Mouse (Mus musculus) forelimb bud, embryonic 11.5 days (tissue): ENCODE data around the gene Efhc1.

Source experiments
- DNase-seq: peaks from one replicate; pipeline ENCODE4 v3.0.0-alpha.2; 2012; ENCODE audit warnings: low read depth, low spot score

The Efhc1 gene

DNA sequence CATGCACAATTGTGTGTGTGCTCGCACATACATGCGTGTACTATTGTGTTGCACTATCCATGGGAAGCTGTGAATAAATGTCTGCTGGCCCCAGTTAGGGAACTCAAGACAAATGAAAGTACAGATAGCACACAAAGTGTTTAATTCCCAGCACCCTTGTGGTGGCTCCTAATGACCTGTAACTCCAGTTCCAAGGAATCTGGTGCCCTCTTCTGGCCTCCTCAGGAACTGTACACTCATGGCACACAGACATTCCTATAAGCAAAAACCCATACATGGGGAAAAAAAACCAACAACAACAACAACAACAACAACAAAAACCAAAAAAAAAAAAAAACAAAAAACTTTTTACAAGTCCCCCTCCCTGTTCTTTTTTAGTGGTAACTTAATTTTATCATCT, 8.4 kb upstream of the Efhc1 start:
- DNase-seq: no peak

GRCm38 (mm10) chr1:20951799-20952198, 373 bp downstream of the Efhc1 start:
- no peak for DNase-seq

DNA sequence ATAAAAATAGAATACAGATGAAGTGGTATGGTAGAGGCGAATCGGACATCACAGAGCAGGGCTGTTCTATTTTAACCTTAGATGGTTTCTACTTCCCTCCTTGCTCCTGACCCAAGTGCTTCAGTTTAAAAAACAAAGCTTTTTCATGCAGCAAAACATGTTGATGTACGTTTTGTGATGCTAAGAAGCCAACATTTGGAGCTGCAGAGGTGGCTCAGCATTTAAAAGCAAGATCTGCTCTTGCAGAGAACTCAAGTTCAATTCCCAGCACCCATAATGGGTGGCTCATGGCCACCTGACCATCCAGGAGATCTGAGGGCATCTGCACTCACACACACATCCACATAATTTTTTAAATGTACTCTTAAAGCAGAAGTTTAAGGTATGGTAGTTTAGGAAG, 3.5 kb downstream of the Efhc1 start:
- DNase-seq: no peak

- DNase-seq: no peak
Measured at GRCm38 (mm10) chr1:20969642-20970041, 18.2 kb downstream of the Efhc1 start.

GRCm38 (mm10) chr1:20973389-20973788, 22.0 kb downstream of the Efhc1 start:
- no peak for DNase-seq

GRCm38 (mm10) chr1:20974341-20975135, 23.1 kb downstream of the Efhc1 start:
- DNase-seq: no peak

DNA sequence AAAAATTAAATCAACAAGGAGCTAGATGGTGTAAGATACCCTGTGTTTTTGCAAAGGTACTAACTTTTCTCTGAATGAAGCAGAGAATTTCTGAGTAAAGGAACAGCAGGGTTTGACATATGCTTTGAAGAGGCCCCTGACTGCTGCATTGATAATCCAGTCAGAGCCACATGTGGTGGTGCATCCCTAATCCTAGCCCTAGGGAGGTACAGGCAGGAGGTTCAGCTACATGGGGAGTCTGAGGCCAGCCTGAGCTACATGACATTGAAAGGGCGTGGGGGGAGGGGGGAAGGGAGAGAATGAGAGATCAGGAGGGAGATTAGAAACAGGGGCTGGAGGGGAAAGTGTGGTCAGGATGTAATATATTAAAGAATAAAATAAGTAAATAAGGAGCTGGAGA, 29.1 kb downstream of the Efhc1 start:
- no peak for DNase-seq

GRCm38 (mm10) chr1:20981764-20982163, 30.3 kb downstream of the Efhc1 start:
- no peak for DNase-seq

GRCm38 (mm10) chr1:20984103-20984502, 32.7 kb downstream of the Efhc1 start:
- no peak for DNase-seq

- no peak for DNase-seq
Measured at GRCm38 (mm10) chr1:20984582-20984981, 33.2 kb downstream of the Efhc1 start.

GRCm38 (mm10) chr1:20986378-20987056, 35.1 kb downstream of the Efhc1 start:
- no peak for DNase-seq

- DNase-seq: no peak
Measured at GRCm38 (mm10) chr1:20989461-20990083, 38.1 kb downstream of the Efhc1 start.

DNA sequence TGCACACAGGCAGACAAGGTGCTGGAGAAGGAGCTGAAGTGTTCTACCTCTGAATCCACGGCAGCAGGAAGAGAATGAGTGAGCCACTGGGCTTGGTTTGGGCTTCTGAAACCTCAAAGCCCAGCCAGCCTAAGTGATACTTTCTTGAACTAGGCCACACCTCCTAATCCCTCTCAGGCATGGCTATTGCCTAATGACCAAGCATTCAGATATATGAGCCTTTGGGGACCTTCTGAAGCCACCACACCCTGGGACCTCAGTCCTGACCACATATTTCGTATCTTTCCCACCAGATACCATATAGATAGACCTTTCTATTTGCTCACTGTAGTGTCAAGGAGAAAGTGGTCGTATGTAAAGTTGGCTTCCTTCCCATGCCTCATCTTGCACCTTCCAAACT, 42.3 kb downstream of the Efhc1 start:
- no peak for DNase-seq

DNA sequence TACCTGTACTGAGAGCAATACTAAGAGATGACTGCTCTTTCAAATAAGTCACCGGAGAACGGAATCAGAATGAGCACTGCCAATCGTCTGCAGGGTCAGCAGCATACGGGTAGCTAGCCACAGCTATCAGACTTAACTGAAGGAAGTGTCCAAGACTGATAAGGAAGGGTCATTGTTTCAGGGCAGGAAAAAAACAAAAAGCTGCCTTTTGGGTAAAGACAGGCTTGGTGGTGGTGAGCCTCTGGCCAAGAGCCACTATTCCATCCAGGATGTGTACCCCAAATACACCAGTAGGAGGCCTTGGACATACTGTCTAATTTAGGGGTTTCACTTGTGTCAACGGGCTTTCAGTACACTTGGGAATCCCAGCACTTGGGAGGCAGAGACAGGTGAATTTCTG, 42.9 kb downstream of the Efhc1 start:
- DNase-seq: no peak

DNA sequence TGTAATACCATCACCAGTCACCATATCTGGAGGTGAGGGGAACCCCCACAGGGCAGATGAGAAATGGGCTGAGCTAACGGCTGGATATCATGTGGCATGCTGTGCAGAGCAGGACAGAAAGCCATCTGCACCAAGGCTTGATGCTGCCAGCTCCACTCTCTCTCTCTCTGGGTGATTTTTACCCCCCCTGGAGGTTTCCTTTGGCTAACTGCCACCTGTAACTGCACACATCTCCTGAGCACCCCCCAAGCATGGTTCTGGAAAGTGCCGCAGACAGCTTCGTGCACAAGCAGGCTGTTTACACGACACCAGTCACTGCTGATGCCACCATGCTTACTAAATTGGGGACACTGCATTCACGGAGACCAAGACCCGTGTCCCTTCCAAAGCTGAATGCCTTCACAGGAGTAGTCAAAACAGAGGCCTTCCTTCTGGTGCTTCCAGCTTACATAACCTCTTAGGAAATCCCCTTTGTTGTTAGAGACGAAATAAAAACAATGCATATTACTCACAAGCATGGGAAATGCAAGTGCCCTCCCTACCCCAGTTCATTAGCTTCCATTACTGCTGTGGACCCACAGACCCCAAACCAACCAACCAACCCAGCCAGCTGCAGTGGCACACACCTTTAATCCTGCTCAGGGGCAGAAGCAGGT, 44.0 kb downstream of the Efhc1 start:
- no peak for DNase-seq

- DNase-seq: no peak
Measured at GRCm38 (mm10) chr1:20996603-20997327, 45.3 kb downstream of the Efhc1 start.

- DNase-seq: no peak
Measured at GRCm38 (mm10) chr1:20997328-20997689, 45.9 kb downstream of the Efhc1 start.

- no peak for DNase-seq
Measured at GRCm38 (mm10) chr1:20997881-20998389, 46.5 kb downstream of the Efhc1 start.

DNA sequence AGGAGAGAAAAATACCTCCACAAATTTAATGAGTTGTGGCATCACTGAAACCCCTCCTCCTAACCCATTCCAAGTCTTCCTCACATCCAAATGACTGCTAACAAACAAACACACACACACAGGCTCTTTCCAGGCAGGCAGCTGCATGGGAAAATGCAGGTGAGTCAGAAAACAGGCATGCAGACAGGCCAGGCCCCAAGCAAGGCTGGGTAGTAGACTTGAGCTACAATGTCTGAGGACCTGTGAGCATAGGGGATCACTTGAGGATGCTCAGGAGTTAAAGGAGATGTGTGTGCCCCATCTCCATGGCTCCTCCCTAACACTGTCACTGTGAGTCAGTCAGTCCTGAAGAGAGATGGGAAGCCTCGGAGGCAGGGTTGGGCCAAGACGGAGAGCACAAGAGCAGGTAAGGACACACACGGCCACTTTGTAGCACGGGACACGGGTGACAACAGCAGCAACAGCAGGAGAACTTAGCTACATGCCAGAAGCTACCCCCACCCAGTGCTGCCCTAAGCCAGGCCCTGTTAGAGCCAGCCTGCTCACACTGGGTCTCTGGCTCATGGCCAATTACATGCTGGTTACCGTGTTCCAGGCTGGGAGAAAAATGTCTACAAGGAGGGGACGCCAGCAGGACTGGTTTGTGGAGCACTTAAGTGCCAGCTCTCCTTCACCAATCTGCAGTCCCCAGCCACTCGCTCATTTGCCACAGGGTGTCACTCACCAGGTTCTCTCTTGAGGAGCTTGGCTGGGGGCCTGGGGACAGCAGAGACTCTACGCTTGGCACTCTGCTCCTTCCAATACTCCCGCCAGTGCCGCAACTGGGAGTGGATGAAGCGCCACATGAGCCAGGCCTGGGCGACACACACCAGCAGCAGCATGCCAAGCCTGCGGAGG, 51.1 kb downstream of the Efhc1 start:
- DNase-seq: no peak

- DNase-seq: no peak
Measured at GRCm38 (mm10) chr1:21004596-21004995, 53.2 kb downstream of the Efhc1 start.
